Mouse (Mus musculus) cerebellum, postnatal 14 days (tissue): ENCODE measurements around the gene Ino80.
A peak's percentile ranks its signal among the peaks of the same experiment; 100 is the strongest.

ENCODE experiments used
- DNase-seq, 2 experiments: peaks; one replicate each; pipeline ENCODE4 v3.0.0; 2021; ENCODE audit warnings: mixed read lengths in 2 of 2

The Ino80 gene

GRCm38 (mm10) chr2:119350555-119351486, 126.7 kb downstream of the Ino80 start, which contains the start of gene Chac1:
Gene Chac1 (plus strand): TSS chr2:119351229.
- peak; percentile 96 for DNase-seq

DNA sequence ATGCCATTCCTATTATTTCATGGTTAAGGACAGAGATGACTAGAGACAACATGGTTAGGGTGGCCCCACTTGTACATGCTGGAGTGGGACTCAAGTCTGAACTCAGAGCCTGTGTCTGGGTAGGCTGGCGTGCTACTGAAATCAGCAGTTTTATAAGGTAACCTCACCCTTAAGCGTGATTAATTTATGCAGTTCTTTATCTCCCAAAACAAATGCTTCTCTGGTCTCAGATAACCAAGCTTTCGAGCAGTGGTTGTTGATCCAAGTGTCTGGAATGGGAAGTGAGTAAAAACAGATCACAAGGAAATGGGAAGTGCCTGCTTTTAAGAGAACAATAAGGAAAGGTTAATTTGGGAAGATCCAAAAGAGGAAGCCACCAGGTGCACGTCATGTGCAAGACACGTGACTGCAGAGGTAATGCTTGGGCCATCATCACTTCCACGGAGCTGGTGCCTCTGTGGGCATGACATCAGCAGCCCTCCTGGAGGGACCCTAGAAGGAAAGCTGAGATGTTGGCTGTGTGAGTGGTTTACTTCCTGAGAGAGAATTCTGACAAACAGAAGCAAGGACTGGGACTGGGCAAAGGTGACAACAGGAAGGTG, 132.8 kb downstream of the Ino80 start:
- no peak for DNase-seq

DNA sequence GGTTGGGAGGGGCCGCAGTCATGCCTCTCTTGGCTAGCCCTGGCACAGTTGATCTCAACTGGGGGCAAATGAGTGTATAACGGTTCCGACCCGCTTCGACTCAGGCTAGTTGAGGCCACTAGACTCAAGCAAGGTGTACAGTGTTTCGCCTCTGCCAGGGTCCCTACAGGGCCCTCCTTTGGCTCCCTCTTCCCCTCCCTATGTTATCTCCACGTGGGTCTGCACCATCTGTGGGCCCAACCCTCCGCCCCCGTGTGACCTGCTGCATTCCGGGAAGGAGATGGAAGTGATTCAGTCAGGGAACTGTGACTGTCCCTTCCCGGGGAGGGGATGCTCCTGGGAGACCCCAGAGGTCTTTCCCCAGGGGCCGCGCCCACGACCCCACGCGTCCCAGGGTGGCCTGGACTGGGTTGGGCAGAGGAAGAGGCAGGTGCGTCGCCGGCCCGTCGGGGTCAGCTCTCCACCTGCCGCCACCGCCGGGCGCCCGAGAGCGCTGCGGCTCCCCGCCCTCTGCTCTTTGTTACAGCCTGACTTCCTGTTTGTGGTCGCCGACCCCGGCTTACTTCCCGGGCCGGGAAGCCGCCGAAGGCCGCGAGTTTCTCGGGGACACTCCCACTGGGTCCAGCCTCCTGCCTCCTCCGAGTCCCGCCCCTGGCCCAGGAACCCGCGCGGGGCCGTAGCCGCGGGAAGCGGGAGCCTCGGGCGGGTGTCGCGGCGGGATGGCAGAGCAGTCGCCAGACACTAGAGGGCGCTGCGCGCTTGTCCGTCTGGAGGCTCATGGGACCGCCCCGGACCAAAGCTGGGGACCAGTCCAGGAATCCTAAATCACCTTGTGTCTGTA, 139.8 kb downstream of the Ino80 start:
- peak; percentile 95 for DNase-seq

DNA sequence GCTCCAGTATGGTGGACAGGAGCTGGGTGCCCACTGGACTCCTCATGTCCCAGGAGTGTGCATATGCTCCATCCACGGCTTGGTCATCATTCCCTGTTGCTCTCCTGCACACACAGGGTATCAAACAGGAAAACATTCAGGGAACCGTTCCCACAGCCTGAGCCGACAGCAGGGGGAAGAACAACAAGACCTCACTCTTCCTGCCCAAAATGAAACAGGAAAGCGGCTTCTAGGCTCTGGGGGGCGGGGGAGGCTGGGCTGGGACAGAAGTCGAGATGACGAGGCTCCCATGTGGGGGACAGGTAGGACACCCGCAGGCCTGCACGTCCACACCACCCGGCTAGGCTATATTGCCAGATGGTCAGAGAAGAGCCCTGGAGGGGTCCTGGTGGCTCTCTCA, 141.0 kb downstream of the Ino80 start:
- DNase-seq: peak in 1 of 2 experiments; percentile 57

GRCm38 (mm10) chr2:119336002-119336401, 141.5 kb downstream of the Ino80 start:
- no peak for DNase-seq

DNA sequence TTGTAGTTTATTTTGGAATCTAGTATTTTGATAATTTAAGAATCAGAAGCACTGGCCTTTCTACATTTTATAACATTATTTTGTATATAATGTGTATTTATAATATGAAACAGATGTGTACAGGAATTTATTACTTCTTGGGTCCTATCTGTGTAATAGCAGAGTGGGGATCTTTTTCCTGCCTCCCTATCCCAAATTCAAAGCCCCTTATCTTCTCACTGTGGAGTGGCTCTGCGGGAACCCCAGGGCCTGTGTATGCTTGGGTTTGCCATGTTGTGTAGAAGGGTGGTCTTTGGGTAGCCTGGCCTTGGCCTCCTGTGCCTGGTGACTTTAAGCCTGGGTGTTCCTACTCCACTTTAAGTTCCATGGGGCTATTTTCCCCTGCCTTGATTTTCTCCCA, 142.0 kb downstream of the Ino80 start:
- DNase-seq: no peak

DNA sequence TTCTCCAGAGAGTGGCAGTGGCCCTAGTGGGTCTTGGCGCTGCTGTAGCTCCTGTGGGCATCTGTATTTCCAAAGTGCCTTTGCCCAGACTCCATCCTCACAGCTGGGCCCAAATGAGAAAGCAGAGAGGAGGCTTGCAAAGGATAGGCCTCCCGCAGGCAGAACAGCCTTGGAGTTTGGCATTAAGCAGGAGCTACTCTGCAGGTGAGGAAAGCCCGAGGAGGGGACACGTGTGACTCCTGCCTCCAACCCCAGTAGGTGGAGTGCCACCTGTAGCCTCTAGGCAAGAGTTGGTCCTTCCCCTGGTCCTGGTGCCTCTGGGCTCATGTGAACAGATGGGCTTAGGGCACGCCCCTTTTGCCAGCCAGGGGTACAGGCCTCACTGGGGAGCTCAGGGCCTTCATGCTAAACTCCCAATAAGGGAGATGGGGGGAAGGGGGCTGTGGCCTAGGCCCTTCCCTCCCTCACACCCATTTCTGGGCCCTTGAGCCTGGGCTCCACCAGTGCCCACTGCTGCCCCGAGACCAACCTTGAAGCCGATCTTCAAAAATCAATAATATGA, 142.4 kb downstream of the Ino80 start:
- no peak for DNase-seq

GRCm38 (mm10) chr2:119334135-119334534, 143.4 kb downstream of the Ino80 start:
- DNase-seq: no peak

DNA sequence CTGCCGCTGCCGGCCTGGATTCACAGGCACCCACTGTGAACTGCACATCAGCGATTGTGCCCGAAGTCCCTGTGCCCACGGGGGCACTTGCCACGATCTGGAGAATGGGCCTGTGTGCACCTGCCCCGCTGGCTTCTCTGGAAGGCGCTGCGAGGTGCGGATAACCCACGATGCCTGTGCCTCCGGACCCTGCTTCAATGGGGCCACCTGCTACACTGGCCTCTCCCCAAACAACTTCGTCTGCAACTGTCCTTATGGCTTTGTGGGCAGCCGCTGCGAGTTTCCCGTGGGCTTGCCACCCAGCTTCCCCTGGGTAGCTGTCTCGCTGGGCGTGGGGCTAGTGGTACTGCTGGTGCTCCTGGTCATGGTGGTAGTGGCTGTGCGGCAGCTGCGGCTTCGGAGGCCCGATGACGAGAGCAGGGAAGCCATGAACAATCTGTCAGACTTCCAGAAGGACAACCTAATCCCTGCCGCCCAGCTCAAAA, 145.3 kb downstream of the Ino80 start:
- DNase-seq: no peak

- no peak for DNase-seq
Measured at GRCm38 (mm10) chr2:119330795-119331194, 146.7 kb downstream of the Ino80 start.

DNA sequence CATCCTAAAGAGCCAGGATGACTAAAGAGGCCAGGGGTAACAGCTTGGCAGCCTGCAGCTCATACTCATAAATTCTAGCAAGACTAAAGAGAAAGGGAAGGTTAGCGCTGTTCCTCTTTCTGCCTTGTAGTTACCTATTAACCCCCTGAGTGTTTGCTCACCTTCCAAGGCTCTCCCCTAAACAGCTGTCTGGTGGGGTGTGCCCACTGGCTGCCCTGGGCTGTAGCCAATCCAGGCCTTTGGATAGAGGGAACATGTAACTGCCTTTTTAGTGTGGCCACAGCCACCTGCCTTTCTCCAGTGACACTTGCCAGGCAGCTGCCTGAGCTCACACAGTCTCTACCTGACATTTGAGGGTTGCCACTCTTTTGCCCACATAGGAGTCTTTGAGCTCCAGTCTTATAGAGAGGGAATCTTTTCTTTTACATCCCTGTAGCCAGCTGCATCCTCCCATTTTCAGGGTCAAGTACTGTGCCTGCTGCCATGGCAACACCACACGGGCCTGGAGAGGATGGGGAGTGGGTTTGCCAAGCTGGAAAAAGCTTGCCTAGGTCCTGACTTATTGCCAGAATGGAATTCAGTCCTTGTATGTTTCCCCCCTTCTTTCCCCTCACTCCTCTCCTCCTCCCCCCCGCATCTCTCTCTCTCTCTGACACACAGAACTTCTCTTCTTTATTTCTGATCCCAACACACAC, 148.2 kb downstream of the Ino80 start:
- peak in 1 of 2 experiments; percentile 45 for DNase-seq

- DNase-seq: peak; percentile 58 to 70
Measured at GRCm38 (mm10) chr2:119328546-119328945, 148.9 kb downstream of the Ino80 start.

DNA sequence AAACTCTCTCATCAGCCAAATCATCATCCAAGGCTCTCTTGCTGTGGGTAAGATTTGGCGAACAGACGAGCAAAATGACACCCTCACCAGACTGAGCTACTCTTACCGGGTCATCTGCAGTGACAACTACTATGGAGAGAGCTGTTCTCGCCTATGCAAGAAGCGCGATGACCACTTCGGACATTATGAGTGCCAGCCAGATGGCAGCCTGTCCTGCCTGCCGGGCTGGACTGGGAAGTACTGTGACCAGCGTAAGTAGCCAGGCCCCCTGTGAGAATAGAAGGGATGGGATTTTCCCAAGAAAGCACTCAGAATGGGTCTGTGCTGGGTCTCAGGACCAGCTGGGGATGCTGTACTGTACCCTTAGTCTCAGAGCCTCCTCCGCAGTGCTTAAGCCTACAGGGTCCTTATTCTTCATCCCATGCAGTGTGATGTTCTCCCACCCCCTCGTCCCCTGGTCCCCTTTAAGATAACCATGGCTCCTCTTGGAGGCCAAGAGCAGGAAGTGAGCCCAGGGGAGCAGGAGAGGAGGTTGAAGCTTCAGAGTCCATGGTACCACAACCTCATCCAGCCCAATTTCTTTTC, 149.5 kb downstream of the Ino80 start:
- DNase-seq: peak; percentile 69 to 74

GRCm38 (mm10) chr2:119327102-119327480, 150.4 kb downstream of the Ino80 start:
- DNase-seq: peak; percentile 90 to 93

GRCm38 (mm10) chr2:119326161-119327101, 151.1 kb downstream of the Ino80 start:
- peak; percentile 49 to 55 for DNase-seq

- peak; percentile 48 to 50 for DNase-seq
Measured at GRCm38 (mm10) chr2:119325568-119326143, 151.8 kb downstream of the Ino80 start, which contains the start of gene Dll4. Gene Dll4 (plus strand): TSS chr2:119325784.

- peak in 1 of 2 experiments; percentile 56 for DNase-seq
Measured at GRCm38 (mm10) chr2:119324576-119325318, 152.7 kb downstream of the Ino80 start.

DNA sequence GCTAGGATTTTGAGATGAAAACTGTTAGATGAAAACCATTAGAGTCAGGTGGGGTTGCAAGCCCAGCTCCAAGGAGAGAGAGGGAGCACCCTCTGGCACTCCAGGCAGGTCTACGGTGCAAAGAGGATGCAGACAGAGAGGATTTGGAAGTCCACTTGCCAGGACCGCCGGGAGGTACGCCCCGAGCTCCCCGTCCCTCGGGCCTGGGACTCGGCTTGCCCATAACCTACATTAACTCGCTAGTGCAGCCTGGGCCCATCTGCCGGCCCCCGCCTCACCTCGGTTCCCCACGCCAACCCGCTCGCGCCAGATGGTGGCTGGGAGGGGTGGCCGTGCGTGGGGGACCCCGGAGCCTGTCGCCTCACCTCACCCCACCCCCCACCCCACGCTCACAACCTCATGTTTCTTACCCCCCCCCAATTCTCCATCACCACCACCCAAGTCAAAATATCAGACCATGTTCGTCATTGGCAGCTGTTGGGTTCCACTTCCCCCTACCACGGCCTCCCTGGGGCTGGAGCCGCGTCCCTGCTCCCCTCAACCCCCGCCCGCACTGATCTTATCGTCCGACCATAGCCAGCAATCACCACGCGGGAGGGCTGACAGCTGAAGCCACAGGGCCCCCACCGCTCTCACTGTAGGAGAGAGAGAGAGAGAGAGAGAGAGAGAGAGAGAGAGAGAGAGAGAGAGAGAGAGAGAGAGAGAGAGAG, 153.5 kb downstream of the Ino80 start:
- DNase-seq: peak; percentile 45 to 48
